Mouse (Mus musculus) kidney, postnatal 14 days (tissue): Measurements from ENCODE around the gene Tmem233.

ENCODE experiments used
- DNase-seq: peaks from one replicate; pipeline ENCODE4 v3.0.0; 2022; ENCODE audit warnings: mixed read lengths

Gene Tmem233

GRCm38 (mm10) chr5:116003154-116003553 is 79.9 kb downstream of the Tmem233 start:
- no peak for DNase-seq

- no peak for DNase-seq
These were observed 85.7 kb downstream of the Tmem233 start for GRCm38 (mm10) chr5:115997376-115997775.

- DNase-seq: no peak
These were observed 88.9 kb downstream of the Tmem233 start for GRCm38 (mm10) chr5:115994101-115994500.

GRCm38 (mm10) chr5:115991717-115992116 is 91.3 kb downstream of the Tmem233 start:
- DNase-seq: no peak
